Mouse (Mus musculus) embryo, embryonic 11.5 days (tissue): ENCODE measurements around the gene Gramd1a.

Experiments
- DNase-seq: peaks from one replicate; pipeline ENCODE4 v3.0.0-alpha.2; 2012; ENCODE audit warnings: low read depth, low spot score

Gene Gramd1a

DNA sequence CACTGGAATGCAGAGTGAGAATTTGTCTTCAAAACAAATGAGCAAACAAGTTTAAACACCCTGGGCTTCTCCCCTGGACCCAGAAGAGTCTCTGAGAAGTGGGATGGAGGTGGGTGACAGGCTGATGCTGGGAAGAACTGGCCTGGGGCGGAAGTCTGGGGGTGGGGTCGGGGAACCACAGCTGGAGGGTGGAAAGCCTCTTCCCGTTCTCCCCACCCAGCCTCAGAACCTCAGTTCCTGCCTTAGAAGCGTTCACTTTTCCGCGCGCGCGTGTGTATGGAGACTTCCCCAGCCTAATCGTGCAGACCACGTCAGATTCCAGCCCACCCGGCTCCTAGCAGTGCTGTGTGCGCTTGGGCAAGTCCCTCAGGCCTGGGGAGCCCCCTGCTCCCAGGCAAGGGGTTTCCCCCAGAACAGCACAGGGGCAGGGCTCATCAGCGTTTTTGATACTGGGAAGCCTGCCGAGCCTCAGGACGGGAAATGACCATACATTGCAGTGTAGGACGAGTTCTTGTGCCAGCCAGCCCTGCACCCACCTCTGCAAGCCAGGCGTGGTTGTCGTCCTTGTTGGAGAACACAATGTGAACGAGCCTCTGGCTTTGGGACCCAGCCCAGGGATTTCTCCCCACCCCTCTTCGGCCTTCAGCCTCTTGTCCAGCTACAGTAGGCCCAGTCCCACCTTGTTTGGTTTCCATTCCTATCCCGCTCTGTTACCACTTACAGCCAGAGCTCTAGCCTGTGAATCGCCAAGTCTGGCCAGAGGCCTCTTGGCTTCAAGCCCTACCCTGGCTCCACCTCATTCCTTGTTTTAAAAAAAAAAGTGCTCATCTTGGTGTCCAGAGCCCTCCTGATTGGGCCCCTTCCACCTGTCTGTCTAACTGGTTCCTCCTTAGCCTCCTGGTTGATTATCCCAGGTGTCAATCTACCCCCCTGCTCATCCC, 4.1 kb downstream of the Gramd1a start:
- DNase-seq, result no peak

DNA sequence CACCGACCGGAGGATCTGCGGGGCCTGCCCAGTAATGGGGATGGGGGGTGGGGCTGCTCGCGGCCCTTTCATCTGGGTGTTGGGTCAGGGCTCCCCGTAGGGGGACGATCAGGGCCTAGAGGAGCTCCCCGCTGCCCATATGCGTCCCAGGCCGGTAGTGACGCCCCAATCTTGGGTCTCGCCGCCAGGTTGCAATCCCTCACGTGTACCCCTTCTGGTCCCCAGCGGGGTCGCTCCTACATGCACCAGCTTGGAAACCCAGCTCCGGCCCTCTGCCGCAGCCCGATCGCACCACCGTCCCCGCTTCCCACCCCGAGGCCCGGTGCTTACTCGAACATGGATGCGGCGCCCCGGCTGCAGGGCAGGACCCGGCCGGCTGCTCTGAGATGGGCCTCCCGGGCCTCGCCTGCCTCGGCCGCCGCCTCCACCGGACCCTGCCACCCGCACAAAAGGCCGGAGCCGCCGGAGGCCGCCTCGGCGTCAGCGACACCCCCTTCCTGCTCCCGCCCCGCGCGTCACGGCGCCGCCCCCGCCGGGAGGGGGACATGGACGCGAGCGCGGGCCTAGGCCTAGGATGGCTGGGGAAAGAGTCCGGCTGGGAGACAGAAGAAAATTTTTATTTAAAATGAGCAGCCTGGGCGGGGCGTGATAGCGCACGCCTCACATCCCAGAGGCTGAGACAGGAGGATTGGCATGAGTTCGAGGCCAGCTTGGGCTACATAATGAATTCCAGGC, 5.0 kb downstream of the Gramd1a start:
- DNase-seq, result peak; percentile 79

DNA sequence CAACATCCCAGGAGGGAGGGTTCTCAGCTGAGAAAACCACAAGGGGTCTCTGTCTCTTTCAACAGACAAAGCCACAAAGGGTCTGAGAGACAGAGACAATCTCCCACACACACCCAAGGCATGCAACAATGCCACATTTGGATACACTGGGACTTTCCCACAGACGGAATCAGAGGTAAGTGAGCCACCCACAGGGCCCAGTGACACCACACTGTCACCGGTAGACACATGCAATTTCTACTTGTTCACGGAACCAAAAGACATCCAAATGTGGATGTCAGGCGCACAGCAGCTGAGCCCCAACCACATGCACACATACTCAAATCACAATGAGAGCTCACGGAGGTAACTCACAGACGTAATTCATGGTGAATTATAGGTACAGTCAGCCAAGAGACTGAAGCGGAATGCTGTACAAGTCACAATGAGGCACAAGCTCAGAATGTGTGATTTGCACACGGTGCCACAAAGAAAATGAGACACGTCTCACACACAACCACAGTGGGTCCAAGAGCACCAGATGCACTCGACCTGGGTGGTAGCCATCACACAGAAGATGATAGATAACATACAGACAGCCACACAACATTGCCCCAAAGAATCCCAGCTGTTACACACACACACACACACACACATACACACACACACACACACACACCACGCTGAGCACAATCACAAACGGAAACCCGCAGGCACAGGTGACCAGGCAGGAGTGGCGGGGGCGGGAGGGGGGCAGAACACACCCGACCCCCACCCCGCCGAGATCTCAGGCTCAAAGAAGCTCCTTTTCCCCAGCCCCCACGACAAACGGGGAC, 5.7 kb downstream of the Gramd1a start:
- no peak for DNase-seq

DNA sequence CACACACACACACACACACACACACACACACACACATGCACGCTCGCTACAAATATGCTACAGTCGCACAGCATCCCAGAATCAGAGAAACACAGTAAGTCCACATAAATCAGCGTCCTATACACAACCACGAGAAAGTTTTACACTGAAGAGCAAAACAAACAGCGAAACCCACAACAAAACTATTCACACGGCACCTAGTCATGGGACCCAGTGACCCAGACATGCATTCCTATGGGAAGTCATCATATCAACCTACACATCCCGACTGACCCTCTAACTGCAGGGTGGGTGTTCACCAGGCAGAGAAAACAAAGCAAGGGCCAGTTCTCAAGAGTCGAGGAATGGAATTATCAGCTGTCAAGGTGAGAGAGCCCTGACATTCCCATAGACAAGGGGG, 6.4 kb downstream of the Gramd1a start:
- DNase-seq, result no peak

DNA sequence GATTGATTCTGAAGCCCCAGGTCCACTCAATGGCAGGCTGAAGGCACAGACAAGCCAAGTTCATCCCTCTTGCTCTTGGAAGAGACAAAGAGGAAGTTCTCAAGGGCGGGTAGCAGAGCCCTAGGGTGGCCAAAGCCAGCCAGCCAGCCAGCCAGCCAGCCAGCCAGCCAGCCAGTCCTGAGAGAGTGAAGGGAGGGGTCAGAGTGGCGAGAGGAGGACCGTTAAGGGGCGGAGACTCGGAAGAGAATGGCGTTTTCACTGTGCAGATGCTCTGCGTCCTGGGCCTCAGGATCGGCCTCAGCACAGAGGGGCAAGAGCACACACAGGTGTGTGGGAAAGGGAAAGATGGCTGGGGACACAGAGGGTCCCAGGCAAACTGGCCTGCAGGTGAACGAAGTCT, 6.9 kb downstream of the Gramd1a start:
- no peak for DNase-seq

DNA sequence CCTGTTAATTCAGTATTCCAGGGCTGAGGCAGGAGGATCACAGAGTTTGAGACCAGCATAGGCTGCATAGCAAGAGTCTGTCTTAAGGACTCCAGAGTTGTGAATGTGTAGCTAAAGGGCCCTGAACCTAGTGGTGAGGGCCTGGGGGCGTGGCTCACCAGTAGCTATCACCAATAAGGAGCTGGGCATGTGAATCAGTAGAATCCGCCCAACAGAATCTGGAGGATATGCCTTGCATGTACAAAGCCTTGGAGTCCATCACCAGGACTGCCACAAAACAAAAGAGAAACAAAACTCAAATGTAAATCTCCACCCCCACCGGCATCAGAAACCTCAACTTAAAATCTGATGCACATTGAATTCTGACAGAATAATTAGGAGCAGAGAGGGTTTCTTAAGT, 7.6 kb downstream of the Gramd1a start:
- DNase-seq, result no peak

DNA sequence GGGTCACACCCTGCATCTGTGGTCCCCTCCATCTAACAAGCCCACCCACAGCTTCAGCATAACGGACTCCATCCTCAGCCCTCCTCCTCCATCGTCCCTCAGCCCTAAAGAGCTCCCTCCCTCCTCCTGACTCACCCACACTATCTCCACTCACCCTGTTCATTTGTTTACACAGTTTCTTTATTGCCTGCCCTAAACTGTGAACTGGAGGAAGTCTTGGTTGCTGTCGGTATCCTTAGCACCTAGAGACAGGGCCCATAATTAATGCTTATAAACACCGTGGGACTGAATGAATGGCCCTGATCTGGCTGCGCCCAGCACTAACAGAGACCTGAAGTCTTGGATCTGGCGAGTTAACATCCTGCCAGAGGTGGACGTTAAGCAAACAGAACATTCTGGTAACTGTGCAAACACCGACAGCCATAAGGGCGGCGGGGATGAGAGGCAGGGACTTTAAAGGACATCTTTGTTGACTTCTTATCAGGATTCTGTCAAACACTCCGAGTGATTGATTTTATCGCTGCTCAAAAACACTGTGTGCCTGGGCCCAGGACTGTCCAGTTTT, 10.0 kb downstream of the Gramd1a start:
- no peak for DNase-seq

DNA sequence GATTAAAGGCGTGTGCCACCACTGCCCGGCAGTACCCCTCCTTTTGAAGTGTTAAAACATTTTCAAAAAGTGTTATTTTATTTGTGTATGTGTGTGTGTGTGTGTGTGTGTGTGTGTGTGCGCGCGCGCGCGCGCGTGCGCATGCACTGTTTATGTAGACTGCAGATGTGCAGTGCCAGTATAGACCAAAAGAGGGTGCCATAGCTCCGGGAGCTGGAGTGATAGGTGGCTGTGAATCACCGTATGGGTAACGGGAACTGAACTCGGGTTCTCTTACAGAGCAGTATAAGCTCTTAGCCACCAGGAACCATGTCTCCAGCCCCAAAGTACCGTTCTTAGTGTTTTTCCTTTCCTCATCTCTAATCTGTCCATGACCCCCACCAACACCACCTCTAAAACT, 10.8 kb downstream of the Gramd1a start:
- no peak for DNase-seq

DNA sequence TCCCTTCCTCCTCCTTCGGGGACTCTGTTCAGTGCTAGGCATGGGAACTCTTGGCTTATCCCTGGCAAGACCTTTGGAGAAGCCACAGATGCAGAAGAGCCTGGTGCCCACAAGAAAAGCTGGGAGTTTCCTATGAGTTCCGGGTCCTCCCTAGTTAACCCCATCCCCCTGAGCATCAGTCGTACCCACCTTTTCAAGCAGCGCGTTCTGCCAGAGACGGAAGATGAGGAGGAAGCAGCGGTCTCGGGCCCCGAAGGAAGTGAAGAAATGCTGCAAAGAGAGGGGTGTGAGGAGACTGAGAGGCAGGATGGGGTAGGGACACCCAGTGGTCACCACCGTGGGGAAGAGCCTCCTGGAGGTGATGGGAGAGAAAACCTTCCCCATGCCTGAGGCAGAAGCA, 14.8 kb downstream of the Gramd1a start:
- no peak for DNase-seq

DNA sequence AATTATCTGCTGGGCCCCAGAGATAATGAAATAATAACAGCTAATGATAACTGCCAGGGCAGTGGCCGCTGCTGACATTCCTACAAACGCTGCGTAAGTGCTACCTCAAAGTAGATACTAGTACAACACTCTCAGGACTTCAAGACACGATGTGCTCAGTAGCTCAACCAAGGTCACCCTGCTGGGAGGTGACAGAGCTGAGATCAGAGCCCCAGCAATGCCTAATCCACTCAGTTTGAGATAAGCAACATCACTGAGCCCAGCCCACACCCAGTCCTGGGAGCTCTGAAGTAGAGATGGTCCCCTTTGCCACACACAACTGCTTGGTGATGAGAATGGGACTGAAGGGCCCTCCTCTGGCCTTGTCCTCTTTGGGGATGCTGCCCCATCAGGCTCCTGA, 15.4 kb downstream of the Gramd1a start:
- no peak for DNase-seq

DNA sequence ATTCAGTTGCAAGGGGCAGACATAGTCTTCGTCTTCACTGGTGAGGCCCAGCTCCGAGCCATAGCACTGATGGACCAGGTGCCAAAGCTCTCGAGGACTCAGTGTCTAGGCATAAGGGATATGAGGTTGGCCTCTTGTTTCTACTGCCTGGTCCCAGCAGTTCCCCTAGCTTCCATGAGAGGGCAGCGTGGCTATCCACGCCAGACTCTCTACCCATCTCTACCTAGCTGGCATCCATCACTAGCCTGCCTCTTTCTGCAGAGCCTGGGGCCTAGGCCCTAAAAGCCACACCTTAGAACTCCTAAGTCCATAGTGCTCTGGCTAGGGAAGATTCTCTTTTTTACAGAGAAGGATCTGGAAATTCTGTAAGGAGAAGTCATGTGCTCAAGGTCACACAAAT, 15.9 kb downstream of the Gramd1a start:
- no peak for DNase-seq

DNA sequence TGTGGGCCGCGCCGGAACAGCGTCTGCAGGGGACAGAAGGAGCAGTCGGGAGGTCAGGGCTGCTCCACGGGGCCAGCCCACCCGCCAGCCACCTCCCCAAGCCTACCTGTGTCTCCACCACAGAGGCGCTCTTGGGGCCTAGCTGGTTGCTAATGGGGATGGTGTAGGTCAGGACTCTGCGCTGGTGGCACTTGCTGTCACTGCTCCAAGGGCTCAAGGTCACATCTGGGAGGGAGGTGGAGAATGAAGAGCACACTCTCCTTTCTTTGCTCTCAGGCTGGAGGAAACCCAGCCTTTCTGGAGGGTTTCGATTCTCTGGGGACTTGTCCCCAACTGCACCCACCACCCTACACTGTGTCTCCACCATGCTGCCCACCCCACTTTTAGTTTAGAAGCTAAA, 20.0 kb downstream of the Gramd1a start:
- DNase-seq, result no peak

DNA sequence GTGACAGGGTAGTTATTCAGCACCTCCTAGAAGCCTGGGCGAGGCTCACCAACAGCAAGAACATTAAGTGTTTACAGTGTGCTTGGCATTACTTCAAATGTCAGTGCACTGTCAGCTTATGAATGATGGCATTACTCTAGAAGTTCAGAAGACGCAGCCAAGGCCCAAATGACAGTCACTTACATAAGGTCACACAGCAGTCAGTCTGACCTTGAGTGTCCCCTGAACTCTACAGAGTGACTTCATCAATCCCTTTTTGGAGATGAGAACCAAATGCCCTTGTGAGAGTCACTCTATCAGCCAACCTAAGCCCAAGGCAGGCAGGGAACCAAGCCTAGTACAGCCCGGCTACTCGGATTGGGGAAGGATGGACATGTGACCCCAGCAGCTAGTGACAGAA, 23.8 kb downstream of the Gramd1a start:
- no peak for DNase-seq

DNA sequence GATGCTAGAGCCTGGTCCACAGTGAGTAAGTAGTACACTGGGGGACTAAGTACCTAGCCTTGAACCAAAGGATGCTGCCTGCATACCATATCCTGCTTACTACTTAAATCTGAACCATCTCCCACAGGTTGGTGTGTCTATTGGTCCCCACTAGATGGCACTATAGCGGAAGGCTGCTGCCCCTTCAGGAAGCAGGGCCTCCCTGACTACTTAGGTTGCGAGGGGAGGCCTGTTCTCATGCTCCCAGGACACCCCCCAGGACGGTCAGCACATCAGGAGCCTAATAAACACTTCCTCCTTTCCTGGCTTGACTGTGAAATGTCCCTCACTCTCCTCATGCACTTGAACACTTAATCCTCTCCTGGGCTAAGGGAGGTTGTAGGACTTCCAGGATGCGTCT, 24.9 kb downstream of the Gramd1a start:
- DNase-seq, result no peak

DNA sequence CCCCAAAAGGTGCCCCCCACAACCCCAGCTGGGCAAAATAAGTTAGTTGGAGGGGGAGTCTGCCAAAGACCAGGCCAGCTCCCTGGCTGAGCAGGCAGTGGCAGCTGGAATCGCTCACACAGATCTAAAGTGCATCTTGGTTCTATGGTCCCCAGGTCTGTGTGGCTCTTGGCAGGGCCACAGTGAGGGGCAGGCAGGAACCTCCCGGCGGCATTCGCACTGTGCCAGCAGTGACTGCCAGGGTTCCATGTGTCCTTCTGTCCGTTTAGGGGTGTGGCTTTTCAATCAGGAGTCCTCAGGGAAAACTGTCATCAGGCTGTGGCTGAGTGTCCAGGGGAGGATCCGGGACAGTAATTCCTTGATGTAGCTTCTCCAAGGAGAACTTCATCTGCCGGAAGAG, 25.5 kb downstream of the Gramd1a start:
- DNase-seq, result no peak

DNA sequence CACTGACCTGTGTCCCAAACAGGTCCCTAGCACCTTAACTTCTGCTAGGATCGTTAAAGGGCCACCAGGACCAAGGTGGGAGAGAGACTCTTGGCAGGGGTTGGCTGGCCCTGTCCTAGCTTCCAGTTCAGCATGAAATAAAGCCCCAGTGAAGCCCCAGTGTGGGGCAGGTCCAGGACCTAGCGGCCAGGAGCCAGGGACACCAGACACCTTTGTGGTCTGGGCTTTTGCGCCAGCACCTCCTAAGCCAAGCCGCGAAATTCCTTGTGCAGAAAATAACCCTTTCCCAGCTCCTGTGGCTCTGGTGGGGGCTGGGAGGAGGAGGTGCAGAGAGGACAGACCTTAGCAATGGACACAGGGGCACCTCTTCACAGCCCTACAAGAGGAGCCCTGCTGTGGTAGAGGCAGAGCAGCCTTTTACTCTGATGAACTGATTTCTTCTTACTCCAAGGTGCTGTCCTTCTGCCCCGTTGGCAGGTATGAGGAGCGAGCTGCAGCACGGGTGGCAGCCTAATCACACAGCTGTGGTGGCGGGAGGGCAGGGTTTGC, 27.5 kb downstream of the Gramd1a start:
- no peak for DNase-seq

DNA sequence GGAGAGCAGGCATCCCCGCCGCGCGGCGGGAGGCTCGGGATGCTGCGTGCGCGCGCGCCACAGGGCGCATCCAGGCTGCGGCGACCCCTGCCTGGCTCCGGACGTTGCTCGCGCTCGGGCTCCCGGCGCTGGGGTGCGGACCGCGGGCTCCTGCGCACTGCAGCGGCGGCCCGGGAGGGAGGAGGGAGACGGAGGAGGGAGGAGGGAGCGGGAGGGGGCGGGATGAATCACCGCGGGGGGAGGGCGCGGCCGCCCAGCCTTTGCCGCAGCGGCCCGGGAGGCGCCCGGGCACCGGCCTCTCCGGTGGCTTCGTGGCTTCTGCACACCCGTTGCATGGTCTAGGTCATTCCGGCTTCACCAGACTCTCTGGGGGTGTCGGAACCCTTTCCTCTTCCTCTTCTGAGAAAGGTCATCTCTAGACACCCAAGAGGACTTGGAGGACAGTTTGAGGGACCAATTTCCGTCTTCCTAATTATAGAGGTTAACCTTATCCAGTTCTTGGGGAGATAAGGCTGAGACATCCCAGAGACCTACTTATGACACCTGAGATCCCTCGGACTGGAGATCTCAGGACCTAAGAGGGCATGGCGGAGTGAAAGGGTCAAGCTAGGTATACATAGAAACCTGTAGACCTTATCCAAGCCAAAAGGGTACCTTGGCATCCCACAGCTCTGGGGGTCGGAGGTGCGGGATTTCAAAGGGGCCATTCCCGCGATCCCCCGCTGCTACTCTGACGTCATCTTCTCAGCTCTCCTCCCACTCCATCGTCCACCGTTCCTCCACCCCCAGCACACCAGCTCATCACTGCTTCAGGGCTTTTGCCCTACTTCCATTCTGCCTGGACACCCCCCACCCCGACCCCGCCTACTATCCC, 28.6 kb downstream of the Gramd1a start, which contains the start of gene Scn1b:
Gene Scn1b (minus strand): TSS at position 153 of the 874 bp plus-strand sequence.
- DNase-seq, result no peak

DNA sequence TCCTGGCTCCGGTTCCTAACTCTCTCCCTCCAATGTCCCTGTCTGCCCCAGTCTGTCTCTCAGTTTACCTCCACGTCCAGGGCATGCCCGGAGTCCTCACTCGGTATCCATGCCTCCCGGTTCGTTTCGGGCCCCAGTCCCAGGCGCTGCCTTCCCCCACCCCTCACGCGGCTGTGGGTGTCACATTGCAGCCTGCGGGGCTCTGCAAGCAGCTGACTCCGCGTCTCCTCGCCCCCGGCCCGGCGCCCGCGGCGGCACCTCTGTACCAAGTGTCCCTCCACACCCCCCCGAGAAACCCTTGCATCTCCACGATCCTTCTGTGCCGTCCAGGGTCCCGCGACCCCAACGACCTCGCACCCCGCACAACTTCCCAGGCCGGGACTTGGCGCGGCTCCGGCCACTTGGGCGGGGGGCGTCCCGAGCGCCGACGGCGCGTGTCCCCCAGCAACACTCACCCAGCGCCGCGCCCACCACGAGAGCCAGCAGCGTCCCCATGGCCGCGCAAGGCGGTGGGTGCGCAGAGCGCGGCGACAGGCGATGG, 29.4 kb downstream of the Gramd1a start:
- no peak for DNase-seq

DNA sequence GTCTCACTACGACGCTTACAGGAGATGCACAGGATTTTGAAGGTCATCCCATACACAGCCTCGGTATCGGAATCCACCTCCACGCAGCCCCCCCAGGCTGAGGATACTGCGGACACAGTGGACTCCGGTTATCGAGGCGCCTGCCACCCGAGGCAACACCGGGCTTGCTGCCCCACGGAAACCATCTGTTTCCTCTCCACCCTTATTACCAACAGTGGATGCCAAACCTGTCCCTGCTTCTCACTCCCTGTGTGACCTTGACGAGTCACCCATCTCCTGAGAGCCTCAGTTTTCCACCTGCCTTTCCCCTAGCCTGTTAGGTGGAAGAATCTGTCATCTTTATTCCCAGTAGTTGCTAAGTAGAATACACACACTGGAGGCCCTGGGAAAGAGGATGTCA, 30.6 kb downstream of the Gramd1a start:
- no peak for DNase-seq

DNA sequence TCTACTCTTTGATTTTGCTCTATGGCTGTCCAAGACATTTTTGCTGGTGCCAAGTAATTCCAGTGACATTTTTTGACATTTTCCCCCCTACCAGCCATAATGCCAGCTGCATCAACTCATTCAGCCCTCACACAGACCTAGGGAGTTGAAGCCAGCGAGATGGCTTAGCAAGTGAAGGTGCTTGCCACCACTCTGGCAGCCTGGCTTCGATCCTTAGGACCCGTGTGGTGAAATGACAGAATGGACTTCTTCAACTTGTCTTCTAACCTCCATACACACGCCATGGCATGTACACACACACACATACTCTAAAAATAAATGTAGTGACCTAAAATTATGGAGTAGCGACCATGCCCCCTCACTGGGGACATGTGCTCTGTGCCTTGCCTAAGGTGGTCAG, 31.3 kb downstream of the Gramd1a start:
- no peak for DNase-seq
